Comparison of ENCODE assay signal across 13 mouse cellular contexts in genomic region chr13:84064291-84064940, GRCm38 (mm10).
DNase-seq lines count a peak whose midpoint lies in the region; ATAC-seq and TF ChIP-seq lines count a peak whose summit lies in the region.
"Had no signal": no experiment of that assay in that cellular context is flagged by ENCODE, and none has a peak within 500 bp of the region (broad histone marks: within the 10 kb centered on the region; RNA-seq: fewer than 3 reads in every experiment).

No protein-coding gene starts in this region.

- intact Hi-C loops in left cerebral cortex, postnatal 36 days (cut with DNase I) = loop anchor here (5.0 to 10.0 kb wide), 2 partner anchors 327 to 550 kb away; no protein-coding TSS in a partner anchor

- no peaks in the 10 kb centered on the region for H3K4me1 ChIP-seq in kidney, embryonic 14.5 days (ENCODE audit: control insufficient read depth, insufficient read depth, low read length)
- H3K4me1 ChIP-seq in forebrain, embryonic 13.5 days = peaks cover 74% of the 10 kb centered on the region
- peaks cover 33% of the 10 kb centered on the region; the same call in 1 of the 2 replicates for H3K4me1 ChIP-seq in hindbrain, postnatal 0 days (ENCODE audit: insufficient read depth, low read length)
- peaks cover 57% of the 10 kb centered on the region for H3K4me1 ChIP-seq in neural tube, embryonic 13.5 days (replicated peaks)

- no peak overlapping the region for H3K9ac ChIP-seq in kidney, embryonic 14.5 days (ENCODE audit: low read depth, low read length)
- peak overlapping the region; percentile 73 for H3K9ac ChIP-seq in forebrain, embryonic 13.5 days
- H3K9ac ChIP-seq in hindbrain, postnatal 0 days (replicated peaks; ENCODE audit: low read length) = peak overlapping the region; percentile 57
- H3K9ac ChIP-seq in neural tube, embryonic 13.5 days = peak overlapping the region; percentile 81
- H3K9ac ChIP-seq: liver, embryonic 14.5 days had no signal

- H3K36me3 ChIP-seq in kidney, embryonic 14.5 days (ENCODE audit: control insufficient read depth, insufficient read depth, low read length) = no peaks in the 10 kb centered on the region
- H3K36me3 ChIP-seq in forebrain, embryonic 13.5 days (ENCODE audit: poor library complexity, severe bottlenecking) = no peaks in the 10 kb centered on the region
- H3K36me3 ChIP-seq in hindbrain, postnatal 0 days (ENCODE audit: insufficient read depth, low read length) = no peaks in the 10 kb centered on the region
- no peaks in the 10 kb centered on the region for H3K36me3 ChIP-seq in neural tube, embryonic 13.5 days

- TF ChIP-seq CTCF in hindbrain, postnatal 0 days (IDR thresholded peaks at IDR 0.05; ENCODE audit: low read depth) = no peak

- H3K27me3 ChIP-seq in kidney, embryonic 14.5 days (ENCODE audit: control insufficient read depth, insufficient read depth, low read length) = no peaks in the 10 kb centered on the region
- no peaks in the 10 kb centered on the region for H3K27me3 ChIP-seq in forebrain, embryonic 13.5 days
- no peaks in the 10 kb centered on the region for H3K27me3 ChIP-seq in hindbrain, postnatal 0 days (ENCODE audit: insufficient read depth, low read length)
- no peaks in the 10 kb centered on the region for H3K27me3 ChIP-seq in neural tube, embryonic 13.5 days

- WGBS in kidney, embryonic 14.5 days = 56% methylated on average over 5 of the region's 5 CpGs
- WGBS in forebrain, embryonic 13.5 days = 13% methylated on average over 5 of the region's 5 CpGs
- 25% methylated on average over 5 of the region's 5 CpGs for WGBS in hindbrain, postnatal 0 days
- 19% methylated on average over 5 of the region's 5 CpGs for WGBS in neural tube, embryonic 13.5 days

- DNase-seq in kidney, adult 11 months = no peak
- DNase-seq in hindbrain, postnatal 0 days (ENCODE audit: low spot score) = peak; percentile 53
- DNase-seq in c-Kit-positive CD71-positive TER-119-positive erythroid progenitor cells, embryonic 14.5 days (ENCODE audit: low spot score) = no peak
- no peak for DNase-seq in embryo, embryonic 10.5 days (ENCODE audit: low spot score)
- DNase-seq in left cerebral cortex, postnatal 36 days (ENCODE audit: low spot score in 2 of 2) = no peak
- DNase-seq: heart, adult 11 months; heart, postnatal 10 days; right cerebral cortex, postnatal 4 days had no signal

- H3K4me3 ChIP-seq in kidney, embryonic 14.5 days (ENCODE audit: low read length) = no peak overlapping the region
- peak overlapping the region; percentile 32 for H3K4me3 ChIP-seq in forebrain, embryonic 13.5 days
- H3K4me3 ChIP-seq in hindbrain, postnatal 0 days (ENCODE audit: low read length) = peak overlapping the region; percentile 19
- peak overlapping the region; percentile 37 for H3K4me3 ChIP-seq in neural tube, embryonic 13.5 days

- H3K9me3 ChIP-seq in kidney, embryonic 14.5 days (ENCODE audit: control insufficient read depth, low read length) = no peaks in the 10 kb centered on the region
- H3K9me3 ChIP-seq in forebrain, embryonic 13.5 days (replicated peaks) = no peaks in the 10 kb centered on the region
- no peaks in the 10 kb centered on the region for H3K9me3 ChIP-seq in hindbrain, postnatal 0 days (ENCODE audit: low read length)
- no peaks in the 10 kb centered on the region for H3K9me3 ChIP-seq in neural tube, embryonic 13.5 days

- no peak overlapping the region for H3K27ac ChIP-seq in kidney, embryonic 14.5 days (ENCODE audit: low read depth, low read length)
- peak overlapping the region; percentile 99 for H3K27ac ChIP-seq in forebrain, embryonic 13.5 days
- peak overlapping the region; percentile 82 for H3K27ac ChIP-seq in hindbrain, postnatal 0 days
- H3K27ac ChIP-seq in neural tube, embryonic 13.5 days (replicated peaks) = peak overlapping the region; percentile 99
- H3K27ac ChIP-seq: liver, embryonic 14.5 days; macrophage had no signal

- no peak overlapping the region for H3K4me2 ChIP-seq in kidney, embryonic 14.5 days (replicated peaks; ENCODE audit: low read depth, low read length)
- peak overlapping the region; percentile 52 for H3K4me2 ChIP-seq in forebrain, embryonic 13.5 days
- peak overlapping the region; percentile 59 for H3K4me2 ChIP-seq in hindbrain, postnatal 0 days (ENCODE audit: low read depth, low read length)
- H3K4me2 ChIP-seq in neural tube, embryonic 13.5 days = peak overlapping the region; percentile 69

- ATAC-seq in kidney, embryonic 14.5 days (ENCODE audit: low FRiP score, low TSS enrichment) = peak; percentile 49; the same call in 1 of the 2 replicates
- no peak for ATAC-seq in forebrain, embryonic 13.5 days
- ATAC-seq in hindbrain, postnatal 0 days = no peak
- no peak for ATAC-seq in neural tube, embryonic 13.5 days (ENCODE audit: low read depth)
